Comparison of ENCODE assay signal across 8 mouse cellular contexts in genomic region chr6:72537998-72538500, GRCm38 (mm10). TPM values are rescaled to one million over a fixed set of nuclear protein-coding genes. Genes with fewer than 3 reads are reported as not detected.
DNase-seq lines count a peak whose midpoint lies in the region; ATAC-seq and TF ChIP-seq lines count a peak whose summit lies in the region.

No protein-coding gene starts in this region.

- no peak for DNase-seq in cerebellum, postnatal 4 days (ENCODE audit: low spot score in 2 of 2)
- DNase-seq in thymus, adult 2 months = no peak
- no peak for DNase-seq in thymus, postnatal 25 days
- DNase-seq in yolk sac, embryonic 10.5 days (ENCODE audit: low spot score) = no peak
- no peak for DNase-seq in layer of hippocampus, adult 11-12 months (ENCODE audit: low spot score)
- no peak for DNase-seq in adrenal gland, adult (ENCODE audit: inconsistent age in 2 of 2, low spot score in 1 of 2)

- H3K27ac ChIP-seq in thymus, adult 2 months (ENCODE audit: control insufficient read depth, insufficient read depth, low read length) = peak overlapping the region; percentile 33
- H3K27ac ChIP-seq in liver, embryonic 12.5 days = peak overlapping the region; percentile 55

- TF ChIP-seq POLR2A in thymus, adult 2 months (IDR thresholded peaks at IDR 0.05; ENCODE audit: control insufficient read depth, extremely low read depth, insufficient read depth, low read length, poor library complexity) = no peak

- no peaks in the 10 kb centered on the region for H3K9me3 ChIP-seq in liver, embryonic 12.5 days (replicated peaks)

- TF ChIP-seq CTCF in thymus, adult 2 months (IDR thresholded peaks at IDR 0.05; ENCODE audit: borderline replicate concordance, control insufficient read depth, extremely low read depth, insufficient read depth, low read length, poor library complexity) = no peak

- H3K4me3 ChIP-seq in thymus, adult 2 months (ENCODE audit: control insufficient read depth, insufficient read depth, low read length) = peak overlapping the region; percentile 39
- H3K4me3 ChIP-seq in liver, embryonic 12.5 days = peak overlapping the region; percentile 66

- 0 out of 2 replicates have a peak, but pooled peaks have one; percentile 1 for ATAC-seq in cerebellum, adult (ENCODE audit: insufficient number of reproducible peaks, low FRiP score, low TSS enrichment)
- ATAC-seq in liver, embryonic 12.5 days = no peak

- H3K27me3 ChIP-seq in thymus, adult 2 months (ENCODE audit: control insufficient read depth, insufficient read depth, low read length) = no peaks in the 10 kb centered on the region
- H3K27me3 ChIP-seq in liver, embryonic 12.5 days (replicated peaks) = no peaks in the 10 kb centered on the region

- H3K36me3 ChIP-seq in thymus, adult 2 months (ENCODE audit: control insufficient read depth, insufficient read depth, low read length) = no peaks in the 10 kb centered on the region
- no peaks in the 10 kb centered on the region for H3K36me3 ChIP-seq in liver, embryonic 12.5 days

- peaks cover 13% of the 10 kb centered on the region for H3K4me1 ChIP-seq in thymus, adult 2 months (replicated peaks; ENCODE audit: control insufficient read depth, insufficient read depth, low read length)
- H3K4me1 ChIP-seq in liver, embryonic 12.5 days = peaks cover 31% of the 10 kb centered on the region

- H3K4me2 ChIP-seq in liver, embryonic 12.5 days = peak overlapping the region; percentile 78

- WGBS in thymus, adult 2 months = 65% methylated on average over 10 of the region's 10 CpGs
- 49% methylated on average over 10 of the region's 10 CpGs for WGBS in liver, embryonic 12.5 days (ENCODE audit: insufficient replicate concordance)

- peak overlapping the region; percentile 74 for H3K9ac ChIP-seq in liver, embryonic 12.5 days

RNA-seq across cellular contexts. Expression of gene Capg, which starts 6.1 kb away (rescaled TPM):
- polyA plus RNA-seq in thymus, adult 2 months (2012; rRNA removed) = 49.1 and 50.6 TPM in 2 replicates
- 18.5 and 19.7 TPM in 2 replicates for polyA plus RNA-seq in liver, embryonic 12.5 days (2016; fragmentation: Nextera tagmentation; extraction: Ambion mirVana)

RNA-seq across cellular contexts. Expression of gene Sh2d6, which starts 16.5 kb away (rescaled TPM):
- polyA plus RNA-seq in thymus, adult 2 months (2012; rRNA removed) = 4.5 and 6.5 TPM in 2 replicates
- polyA plus RNA-seq in liver, embryonic 12.5 days (2016; fragmentation: Nextera tagmentation; extraction: Ambion mirVana) = not detected in 2 replicates
